Mouse (Mus musculus) cerebellum, adult (tissue): ENCODE data around the gene Rnf114.

Experiments used
- ATAC-seq: cut with Nextera tagmentation; 2 replicates; pipeline ENCODE4 v1.9.2; 2017; ENCODE audit warnings: mild to moderate bottlenecking, moderate library complexity, mixed read lengths; ENCODE audit not compliant: insufficient number of reproducible peaks, low FRiP score, low TSS enrichment

Gene Rnf114

DNA sequence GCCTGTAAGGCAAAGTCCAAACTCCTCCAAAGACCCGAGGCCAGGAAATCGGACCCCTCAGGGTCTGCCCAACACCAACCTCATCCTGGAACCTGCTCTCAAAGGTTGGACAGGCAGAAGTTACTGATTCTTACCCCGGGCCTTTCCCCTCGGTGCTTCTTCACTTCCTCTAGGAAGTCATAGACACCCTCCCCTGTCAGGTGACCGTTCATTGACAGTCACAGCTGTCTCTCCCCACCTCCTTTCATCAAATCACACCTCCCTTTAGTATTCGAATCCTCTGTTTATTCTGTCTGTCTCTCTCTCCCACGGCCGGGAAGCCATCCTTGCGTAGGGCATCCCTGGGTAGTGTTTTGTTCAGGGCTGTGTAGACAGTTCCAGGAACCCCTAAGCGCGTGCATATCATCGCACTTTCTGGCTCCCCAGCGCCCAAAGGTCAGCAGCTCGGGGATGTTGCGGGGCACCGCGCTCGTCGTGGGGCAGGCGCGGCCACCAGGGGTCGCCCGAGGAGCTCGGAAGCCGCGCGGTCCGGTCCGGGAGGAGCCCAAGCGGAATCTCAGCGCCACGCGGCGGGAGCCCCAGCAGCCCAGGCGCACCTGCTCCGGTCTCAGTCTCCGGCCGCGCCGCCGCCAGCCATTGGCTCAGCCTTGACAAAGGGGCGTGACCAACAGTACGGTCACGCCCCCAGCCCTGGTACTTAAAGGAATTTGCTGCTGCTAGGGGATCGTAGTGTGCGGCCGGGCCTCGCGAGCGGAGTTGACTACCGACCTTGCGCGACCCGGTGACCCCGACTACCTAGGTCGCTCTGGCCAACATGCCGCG lies 45.2 kb downstream of the Rnf114 start, which contains the start of gene Snai1:
TSS of gene Snai1 (plus strand) at position 720 of the 822 bp plus-strand sequence.
- peak; percentile 89 for ATAC-seq

DNA sequence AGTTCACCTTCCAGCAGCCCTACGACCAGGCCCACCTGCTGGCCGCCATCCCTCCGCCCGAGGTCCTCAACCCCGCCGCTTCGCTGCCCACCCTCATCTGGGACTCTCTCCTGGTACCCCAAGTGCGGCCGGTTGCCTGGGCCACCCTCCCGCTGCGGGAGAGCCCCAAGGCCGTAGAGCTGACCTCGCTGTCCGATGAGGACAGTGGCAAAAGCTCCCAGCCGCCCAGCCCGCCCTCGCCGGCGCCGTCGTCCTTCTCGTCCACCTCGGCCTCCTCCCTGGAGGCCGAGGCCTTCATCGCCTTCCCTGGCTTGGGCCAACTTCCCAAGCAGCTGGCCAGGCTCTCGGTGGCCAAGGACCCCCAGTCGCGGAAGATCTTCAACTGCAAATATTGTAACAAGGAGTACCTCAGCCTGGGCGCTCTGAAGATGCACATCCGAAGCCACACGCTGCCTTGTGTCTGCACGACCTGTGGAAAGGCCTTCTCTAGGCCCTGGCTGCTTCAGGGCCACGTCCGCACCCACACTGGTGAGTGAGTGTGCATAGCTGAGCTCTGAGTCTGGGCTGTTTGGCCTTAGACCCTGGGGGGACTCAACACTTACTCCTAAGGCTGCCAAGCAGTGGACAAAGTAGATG lies 46.3 kb downstream of the Rnf114 start:
- ATAC-seq, result no peak

DNA sequence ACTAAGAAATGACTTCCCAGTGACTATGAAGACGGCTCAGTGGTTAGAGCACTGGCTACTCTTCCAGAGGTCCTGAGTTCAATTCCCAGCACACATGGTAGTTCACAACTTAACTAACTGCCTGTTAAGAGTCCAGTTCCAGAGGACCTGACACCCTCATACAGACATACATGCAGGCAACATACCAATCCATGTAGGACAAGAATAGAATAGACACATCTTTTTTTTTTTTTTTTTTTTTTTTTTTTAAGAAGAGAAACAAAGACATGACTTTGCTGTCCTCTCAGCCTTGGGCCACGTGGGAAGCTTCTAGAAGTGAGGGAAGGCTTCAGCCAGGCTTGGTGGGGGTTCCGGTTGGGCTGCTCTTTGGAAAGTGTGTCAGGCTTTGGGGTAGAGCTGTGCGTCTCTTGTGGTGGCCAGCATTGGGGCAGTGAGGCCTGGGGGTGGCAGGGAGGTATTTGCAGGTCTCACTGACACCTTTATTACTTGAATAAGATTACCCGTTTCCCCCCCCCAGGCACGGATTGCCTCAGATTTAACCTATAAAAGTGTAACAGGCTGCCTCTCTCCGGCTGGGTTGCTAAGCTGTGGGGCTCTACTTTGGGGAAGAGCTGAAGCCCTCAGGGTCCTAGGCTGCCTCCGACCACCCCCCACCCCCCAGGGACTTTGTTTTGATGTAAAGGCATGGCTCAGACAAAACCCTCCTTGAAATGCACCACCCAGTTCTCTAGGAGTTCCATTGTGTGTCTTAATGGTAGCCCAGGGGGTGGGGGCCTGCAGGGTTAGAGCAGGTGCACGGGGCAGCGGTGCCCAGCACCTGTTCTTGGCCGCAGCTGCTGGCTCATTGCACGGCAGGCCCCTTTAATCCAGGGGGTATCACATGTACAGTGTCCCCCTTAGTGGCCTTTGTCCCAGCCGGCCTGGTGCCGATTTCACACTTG lies 47.4 kb downstream of the Rnf114 start:
- ATAC-seq, result no peak

DNA sequence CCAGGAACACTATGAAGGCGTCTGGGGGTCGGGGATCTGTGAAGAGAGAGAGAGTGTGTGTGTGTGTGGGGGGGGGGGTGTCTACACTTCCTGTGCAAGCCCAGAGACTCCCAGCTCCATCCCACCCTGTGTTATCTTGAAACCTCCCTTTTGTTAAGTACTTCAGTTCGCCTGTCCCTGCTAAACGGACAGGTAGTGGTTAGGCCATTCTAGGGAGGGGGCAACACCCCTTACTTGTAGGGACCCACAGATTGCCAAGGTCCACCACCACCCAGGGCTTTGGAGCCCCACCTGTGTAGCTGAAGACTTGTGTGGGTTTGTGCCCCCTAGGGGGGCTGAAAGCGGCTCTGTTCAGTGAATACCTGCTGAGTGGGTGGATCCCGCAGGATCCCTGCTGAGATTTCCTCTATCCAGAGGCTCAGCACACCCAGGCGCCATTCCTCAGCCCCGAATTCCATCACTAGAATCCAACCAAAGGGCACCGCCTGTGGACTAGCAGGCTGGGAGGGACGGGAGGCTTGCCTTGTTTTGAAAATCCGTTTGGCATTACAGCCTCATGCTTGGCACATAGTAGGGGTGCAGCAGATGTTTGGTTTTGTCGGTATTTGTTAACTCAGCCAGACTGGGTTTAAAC lies 48.1 kb downstream of the Rnf114 start:
- no peak for ATAC-seq

DNA sequence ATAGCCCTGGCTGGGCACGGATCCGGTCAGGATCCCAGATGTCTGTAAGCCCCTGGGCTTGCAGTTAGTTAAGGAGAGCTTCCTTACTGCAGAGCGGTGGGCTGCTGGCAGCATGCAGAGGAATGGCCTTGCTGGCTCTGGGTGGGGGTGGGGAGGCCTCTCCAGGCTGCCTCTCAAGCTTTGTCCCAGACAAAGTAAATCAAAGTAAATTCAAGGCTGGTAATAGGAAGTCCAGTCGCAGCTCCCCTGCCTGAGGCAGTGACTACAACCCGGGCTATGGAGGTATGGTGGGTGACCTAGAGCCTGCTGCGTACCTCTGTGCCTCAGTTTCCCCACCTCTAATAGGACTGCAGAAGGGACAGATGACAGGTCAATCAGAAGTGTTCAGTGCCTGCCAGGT lies 48.9 kb downstream of the Rnf114 start:
- ATAC-seq, result no peak

DNA sequence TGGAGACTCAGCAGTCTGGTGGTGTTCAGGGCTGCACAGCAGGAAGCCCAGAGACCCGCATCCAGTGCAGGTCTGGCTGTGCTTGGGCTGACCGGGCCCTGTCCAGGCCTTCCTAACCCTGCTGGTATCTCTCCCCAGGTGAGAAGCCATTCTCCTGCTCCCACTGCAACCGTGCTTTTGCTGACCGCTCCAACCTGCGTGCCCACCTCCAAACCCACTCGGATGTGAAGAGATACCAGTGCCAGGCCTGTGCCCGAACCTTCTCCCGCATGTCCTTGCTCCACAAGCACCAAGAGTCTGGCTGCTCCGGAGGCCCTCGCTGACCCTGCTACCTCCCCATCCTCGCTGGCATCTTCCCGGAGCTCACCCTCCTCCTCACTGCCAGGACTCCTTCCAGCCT lies 49.3 kb downstream of the Rnf114 start:
- ATAC-seq, result no peak

DNA sequence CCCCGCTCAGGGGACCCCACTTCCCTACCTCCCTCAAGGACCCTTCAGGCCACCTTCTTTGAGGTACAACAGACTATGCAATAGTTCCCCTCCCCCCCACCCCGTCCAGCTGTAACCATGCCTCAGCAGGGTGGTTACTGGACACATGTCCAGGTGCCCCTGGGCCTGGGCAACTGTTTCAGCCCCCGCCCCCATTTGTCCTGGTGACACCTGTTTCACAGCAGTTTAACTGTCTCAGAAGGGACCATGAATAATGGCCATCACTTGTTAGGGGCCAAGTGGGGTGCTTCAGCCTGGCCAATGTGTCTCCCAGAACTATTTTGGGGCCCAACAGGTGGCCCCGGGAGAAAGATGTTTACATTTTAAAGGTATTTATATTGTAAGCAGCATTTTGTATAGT lies 49.9 kb downstream of the Rnf114 start:
- no peak for ATAC-seq

DNA sequence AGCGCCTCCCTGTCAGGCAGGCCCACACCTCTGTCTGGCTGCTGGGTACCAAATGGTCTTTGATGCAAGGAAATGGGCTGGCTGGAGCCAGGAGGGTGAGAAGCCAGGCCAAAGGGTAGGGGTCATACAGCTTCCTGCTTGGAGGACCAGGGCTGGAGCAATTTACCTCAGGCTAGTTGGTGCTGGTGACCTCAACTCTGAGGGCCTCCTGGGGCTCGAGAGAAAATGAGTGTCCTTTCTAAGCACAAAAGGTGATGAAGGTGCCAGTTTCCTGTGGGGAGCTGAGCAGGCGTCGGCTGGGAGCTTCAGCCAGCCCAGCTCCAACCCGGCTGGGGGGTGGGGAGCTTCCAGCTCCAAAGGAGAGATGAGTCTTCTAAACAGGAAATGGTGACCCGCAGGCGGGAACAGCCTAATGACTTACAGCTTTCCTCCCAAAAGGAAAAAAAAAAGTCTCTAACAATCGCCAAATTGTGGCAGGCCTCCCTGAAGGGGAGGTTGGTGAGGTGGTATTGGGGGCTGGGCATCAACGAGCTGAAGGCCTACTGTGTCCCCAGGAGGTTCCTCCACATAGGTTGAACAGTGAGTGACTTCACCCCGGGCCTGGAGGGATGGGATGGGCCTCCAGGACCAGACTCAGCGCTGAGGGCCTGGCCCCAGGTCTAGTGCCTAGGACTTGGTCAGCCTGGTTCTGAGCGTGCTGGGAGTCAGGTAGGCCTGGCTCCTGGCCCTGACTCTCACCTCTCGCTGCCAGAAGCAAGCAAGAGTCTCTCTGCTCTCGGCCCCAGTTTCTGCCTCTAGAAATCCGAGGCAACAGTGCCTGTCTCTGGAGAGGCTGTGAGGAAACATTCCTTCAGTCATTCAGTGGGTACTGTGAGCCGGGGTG lies 50.9 kb downstream of the Rnf114 start:
- ATAC-seq, result no peak; the same call in 1 of the 2 replicates

DNA sequence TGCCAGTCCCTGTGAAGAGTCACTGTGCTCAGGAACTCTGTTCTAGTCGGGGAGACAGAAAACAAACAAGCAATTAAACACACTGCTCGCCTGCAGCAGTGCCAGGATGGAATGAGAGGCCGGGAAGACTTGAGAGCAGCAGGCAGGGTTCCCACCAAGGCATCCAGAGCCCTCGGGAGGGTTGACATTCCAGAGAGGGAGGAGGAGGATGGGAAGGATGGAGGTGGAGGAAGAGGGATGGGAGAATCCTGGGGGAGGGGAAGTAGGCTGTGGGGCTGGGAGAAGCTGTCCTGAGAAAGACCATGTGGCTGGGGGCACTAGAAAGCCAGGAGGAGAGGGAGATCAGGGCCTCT lies 51.5 kb downstream of the Rnf114 start:
- ATAC-seq, result no peak

DNA sequence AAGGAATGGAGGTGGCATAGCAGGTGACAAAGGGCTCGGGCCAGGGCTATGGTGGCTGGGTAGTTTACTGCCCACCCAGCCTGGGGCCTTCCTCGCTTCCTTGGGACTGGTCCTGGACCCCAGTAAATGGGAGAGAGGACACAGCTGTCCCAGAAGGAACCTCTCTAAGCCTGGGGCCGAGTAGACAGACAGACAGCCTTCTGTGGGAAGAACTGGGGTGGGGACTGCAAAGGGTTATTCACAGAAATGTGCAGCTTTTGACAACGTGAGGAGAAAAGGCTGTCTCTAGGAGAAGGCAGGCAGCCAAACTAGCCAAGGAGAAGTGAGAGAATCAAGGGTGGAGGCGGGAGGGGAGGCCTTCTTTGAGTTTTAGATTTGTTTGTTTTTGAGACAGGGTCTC lies 52.0 kb downstream of the Rnf114 start:
- no peak for ATAC-seq

DNA sequence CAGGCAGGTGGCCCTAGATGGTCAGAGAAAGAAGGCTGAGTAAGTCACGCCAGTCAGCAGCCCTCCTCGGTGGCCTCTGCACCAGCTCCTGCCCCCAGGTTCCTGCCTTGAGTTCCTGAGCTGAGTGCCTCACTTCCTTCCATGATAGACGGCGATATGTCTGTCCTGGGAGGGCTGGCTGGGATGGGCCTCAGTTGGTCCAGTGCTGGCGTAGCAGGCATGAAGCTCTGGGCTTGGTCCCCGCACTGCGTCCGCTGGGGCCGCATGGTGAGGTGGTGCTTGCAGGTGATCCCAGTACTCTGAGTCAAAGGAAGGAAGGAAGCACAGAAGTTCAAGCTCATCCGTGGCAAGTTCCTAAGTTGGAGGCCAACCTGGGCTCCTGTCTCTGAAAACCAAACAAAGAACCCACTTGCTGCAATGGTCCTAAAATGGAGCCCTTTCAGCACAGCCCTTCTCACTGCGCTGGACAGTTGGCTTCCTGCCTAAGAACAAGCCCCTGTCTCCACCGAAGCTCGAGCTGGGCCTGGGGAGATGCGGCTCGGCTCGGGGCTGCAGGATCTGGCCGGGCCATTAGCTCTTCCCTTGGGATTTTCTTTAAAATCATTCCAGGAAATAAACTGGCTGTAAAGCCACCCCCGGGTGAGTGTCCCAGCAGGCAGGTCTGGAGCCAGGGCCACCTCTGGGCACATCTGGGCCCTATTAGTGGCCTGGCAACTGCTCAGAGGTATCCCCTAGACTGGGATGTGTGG lies 54.2 kb downstream of the Rnf114 start:
- ATAC-seq, result no peak

DNA sequence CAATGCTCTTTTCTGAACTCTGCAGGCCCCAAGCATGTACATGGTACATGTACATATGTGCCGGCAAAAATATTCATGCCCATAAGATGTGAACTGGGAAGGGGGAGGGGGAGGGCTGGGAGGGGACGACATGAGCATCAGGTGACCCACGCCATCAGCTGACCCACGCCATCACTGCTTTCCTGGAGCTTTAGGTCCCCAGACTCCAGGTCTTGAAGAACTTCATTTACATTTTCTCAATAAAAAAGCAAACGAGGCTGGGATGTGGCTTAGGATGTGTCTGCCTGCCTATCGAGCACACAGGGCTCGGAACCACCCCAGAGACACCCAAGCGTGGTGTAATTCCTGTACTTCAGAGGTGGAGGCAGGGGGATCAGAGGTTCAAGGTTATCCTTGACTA lies 55.0 kb downstream of the Rnf114 start:
- no peak for ATAC-seq

DNA sequence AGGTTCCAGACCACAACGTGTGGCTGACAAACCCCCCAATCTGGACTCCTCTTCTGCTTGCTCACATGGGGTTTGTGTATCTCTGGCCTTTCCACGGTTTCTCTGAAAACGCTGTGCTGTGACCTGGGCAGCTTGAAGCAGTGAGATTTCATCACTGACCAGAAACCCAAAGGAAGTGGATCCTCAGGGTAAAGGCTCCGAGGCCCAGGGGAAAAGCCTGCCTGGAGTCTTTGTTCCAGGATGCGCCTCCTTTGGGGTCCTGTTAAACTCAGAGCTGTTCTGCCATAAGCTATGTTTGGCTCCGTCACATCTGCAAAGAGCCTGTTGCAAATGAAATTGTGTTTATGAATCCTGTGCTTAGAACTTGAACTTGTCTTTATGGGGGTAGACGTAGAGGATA lies 56.5 kb downstream of the Rnf114 start:
- ATAC-seq, result no peak

DNA sequence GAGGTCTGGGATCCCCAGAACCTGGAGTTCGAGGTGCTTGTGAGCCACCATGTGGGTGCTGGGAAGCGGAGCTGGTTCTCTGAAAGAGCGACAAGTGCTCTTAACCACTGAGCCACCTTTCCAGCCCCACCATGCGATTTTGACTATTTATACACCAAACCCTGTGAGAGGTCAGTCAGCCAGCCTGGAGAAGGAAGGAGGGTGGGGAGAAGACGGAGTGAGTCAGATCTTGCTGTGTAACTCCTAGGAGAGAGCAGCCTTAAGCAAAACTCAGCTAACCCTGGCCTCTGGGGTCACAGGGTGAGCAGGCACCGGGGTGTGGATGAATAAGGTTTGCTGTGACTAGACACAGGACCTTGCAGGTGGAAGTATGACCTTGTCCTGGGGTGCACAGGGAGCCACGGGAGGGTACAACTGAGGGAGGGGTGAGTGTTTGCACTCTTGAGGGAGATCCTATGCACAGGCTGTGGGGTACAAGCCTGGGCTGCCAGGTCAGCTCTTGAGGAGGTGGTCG lies 58.0 kb downstream of the Rnf114 start:
- ATAC-seq, result no peak

DNA sequence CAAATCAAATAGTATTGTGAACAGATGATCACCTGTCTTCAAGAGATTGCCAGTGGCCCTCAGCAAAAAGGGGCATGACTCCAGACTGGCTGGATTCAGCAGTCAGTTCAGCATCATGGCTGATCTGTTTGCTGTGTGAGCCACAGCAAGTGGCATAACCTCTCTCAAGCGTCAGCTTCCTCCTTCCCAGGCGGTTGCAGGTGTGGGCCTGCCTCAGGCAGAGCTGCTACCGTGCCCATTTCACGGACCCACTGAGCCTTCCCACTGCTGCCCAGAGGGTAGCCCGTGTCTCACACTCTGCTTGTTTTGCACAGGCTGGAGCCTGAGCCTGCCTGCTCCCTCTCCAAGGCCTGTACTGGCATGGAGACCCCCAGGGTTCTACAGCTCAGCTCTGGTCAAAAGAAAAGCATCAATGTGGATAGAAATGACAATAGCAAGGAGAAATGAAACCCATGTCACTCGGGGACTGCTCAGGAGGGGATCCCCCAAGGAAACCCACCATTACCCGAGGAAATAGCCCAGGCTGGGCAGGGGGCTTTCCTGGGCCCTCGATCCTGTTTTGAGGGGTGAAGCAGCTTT lies 59.0 kb downstream of the Rnf114 start:
- ATAC-seq, result no peak

DNA sequence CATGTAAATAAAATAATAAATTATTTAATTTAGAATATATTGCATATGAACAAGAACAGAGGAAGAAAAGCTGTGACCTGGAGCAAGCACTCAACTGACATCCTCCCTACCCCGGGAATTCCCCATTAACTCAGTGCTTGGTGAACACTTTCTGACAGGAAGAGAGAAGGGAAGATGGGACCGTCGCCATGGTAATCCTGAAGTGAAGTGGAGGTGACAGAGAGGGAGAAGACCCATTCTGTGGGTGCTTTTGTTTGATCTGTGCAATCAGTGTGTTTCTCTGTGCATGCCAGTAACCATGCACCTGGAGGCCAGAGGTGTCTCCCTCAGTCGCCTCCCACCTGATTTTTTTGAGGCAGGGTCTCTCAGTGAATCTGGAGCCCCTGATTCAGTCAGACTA lies 59.8 kb downstream of the Rnf114 start:
- ATAC-seq, result no peak

DNA sequence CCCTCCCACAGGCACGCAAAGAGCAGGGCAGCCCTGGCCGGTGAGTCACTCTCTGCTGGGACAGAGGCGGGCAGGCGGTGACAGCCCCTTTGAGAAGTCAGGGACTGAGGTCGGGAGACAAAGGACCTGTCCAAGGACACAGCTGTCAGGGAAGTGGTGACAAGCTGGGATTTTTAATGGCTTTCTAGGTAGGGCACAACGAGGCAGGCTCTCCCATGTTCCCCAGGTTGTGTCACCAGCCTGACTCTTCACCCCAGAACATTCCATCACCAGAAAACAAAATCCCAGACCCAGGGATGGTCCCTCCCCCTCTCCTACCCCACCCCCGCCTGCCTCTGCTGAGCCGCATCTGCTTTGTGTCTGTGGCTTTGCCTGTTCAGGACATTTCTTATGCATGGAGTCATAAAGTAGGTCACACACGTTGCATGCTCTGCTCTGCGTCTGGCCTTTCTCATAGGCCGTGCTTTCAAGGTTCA lies 60.5 kb downstream of the Rnf114 start:
- no peak for ATAC-seq

DNA sequence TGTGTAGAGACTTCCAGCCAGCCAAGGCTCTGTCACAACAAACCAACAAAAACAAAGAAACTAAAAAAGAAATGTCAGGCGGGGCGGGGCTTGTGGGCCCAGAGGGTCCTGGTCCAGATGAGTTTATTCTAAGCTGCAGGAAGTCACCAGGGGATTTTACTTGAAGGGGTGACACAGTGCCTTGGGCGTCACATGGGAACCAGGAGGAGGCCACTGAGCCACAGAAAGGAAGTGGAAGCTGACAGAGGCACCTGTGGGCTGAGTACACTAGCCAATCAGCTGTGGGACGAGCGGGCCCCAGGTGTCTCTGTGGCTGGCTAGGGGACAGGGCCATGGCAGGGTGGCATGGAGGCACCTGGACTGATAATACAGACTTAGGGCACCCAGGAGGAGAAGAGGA lies 63.3 kb downstream of the Rnf114 start:
- no peak for ATAC-seq
